Mouse (Mus musculus) cerebellum, adult 11-12 months (tissue): ENCODE results near the gene Pgm2l1.

Source experiments
- DNase-seq: peaks from one replicate; pipeline ENCODE4 v3.0.0; 2022

Pgm2l1 gene

DNA sequence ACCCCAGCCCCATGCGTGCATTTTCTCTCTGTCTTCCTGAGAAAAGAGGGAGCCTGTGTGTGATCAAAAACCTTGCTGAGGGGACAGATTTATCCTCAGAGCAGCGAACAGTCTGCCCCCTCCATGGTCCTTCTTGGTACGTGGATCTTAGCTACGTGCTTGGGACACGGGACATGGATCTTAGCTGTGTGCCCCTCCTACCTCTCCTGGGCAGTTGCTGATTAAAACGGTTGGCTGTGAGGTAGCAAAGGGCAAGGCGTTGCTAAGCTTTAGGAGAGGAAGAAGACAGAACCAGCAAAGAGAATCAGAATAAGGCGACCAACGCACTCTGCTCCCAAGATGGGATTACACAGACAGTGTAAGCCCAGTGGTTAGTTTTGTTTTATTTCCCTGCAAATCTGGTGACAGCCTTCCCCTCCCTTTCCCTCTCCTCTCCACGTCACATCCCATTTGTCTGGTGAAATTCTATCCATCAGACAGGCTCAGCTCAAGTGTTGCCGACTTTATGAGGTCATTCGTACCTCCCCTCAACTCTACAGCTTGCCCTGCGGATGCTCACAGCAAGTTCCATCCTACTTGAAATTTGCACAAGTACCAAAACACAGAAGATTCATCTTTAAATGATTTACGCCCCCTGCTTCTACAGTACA lies 71.8 kb downstream of the Pgm2l1 start:
- no peak for DNase-seq

GRCm38 (mm10) chr7:100301390-100301789 lies 74.2 kb downstream of the Pgm2l1 start:
- DNase-seq, result no peak

DNA sequence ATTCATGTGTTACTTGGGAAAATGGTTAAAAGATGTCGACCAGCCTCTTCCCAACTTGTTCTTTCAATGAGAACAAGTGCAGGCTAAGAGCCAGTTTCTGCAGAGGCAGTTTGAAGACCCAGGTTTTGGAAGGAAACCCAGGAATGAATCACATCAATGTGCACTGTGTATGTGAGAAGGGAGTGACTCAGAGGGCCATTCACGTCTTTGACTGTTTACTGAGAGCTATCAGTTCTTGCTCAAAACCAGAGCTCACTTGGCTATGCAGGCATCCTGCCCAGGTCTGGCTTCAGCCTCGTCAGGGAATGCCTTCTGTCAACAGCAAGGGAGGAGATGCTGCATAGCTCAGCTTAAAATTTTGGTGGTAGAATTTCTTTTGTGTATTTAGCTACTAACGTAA lies 75.1 kb downstream of the Pgm2l1 start:
- no peak for DNase-seq

- DNase-seq, result no peak
Observed at GRCm38 (mm10) chr7:100305894-100306293, 78.7 kb downstream of the Pgm2l1 start.

- DNase-seq, result no peak
Observed at GRCm38 (mm10) chr7:100307872-100308653, 80.9 kb downstream of the Pgm2l1 start.

DNA sequence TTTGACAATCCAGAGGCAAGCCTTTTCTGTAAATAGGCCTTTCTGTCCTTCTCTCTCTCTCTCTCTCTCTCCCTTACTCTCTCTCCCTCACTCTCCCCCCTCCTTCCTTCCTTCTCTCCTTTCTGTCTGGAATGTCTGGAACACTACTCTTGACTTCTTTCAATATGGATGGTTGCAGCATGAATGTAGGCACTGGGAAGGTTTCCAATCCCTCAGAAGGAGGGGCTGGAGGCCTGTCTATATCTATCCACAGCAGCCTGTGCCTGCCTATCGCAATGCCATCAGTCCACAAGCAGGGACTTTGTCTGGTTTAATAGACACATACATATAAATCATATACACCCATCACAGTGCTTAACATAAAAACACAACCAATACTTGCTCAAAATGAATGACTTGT lies 82.0 kb downstream of the Pgm2l1 start:
- no peak for DNase-seq

- no peak for DNase-seq
Observed at GRCm38 (mm10) chr7:100309679-100310078, 82.5 kb downstream of the Pgm2l1 start.

- DNase-seq, result no peak
Observed at GRCm38 (mm10) chr7:100310290-100310689, 83.1 kb downstream of the Pgm2l1 start.

GRCm38 (mm10) chr7:100312716-100313115 lies 85.5 kb downstream of the Pgm2l1 start:
- DNase-seq, result no peak

- DNase-seq, result no peak
Observed at GRCm38 (mm10) chr7:100316924-100317323, 89.7 kb downstream of the Pgm2l1 start.

GRCm38 (mm10) chr7:100317534-100317933 lies 90.3 kb downstream of the Pgm2l1 start:
- DNase-seq, result no peak

DNA sequence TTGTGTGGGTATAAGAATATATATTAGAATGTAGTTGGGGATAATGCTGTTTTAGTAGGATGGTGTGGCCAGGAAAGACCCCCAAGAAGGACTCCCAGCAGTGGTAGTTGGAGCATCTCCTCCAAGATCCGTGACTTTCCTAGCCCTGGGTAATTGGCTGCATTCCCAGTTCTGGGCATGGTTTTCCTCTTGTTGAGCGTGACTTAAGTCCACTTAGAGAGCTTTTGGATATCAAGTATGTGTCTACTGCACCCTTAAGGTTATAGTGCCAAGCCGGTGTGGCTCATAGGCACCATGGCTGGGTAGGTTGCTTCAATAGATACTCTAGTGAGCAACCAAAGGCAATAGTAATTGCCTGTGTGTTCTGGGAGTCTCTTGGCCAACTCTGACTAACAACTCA lies 96.5 kb downstream of the Pgm2l1 start:
- no peak for DNase-seq

GRCm38 (mm10) chr7:100325482-100325881 lies 98.3 kb downstream of the Pgm2l1 start:
- peak; percentile 9 for DNase-seq

GRCm38 (mm10) chr7:100327514-100327913 lies 100.3 kb downstream of the Pgm2l1 start:
- no peak for DNase-seq
